Mouse (Mus musculus): ENCODE results near the gene Mrps6. TPM values are rescaled to one million over a fixed set of nuclear protein-coding genes. Genes with fewer than 3 reads are reported as not detected.

Mrps6 gene
- total and polyA plus RNA-seq, 3 experiments = 40.8 to 71.0 TPM; not detected in 1

GRCm38 (mm10) chr16:92033286-92033685, 24.8 kb upstream of the Mrps6 start:
- Histone ChIP-seq H3K79me2 (ENCODE audit: control insufficient read depth, insufficient read depth, low read length, poor library complexity) (no peaks in the 10 kb centered on the region), H3K9ac (ENCODE audit: control insufficient read depth, low read depth, low read length, poor library complexity, severe bottlenecking) (no peak overlapping the region), H3K27me3 (ENCODE audit: control insufficient read depth in 1 of 2, insufficient read depth in 2 of 2, low read length in 2 of 2) (peaks cover 3 to 6% of the 10 kb centered on the region in 2 experiments), H3K4me1 (ENCODE audit: control insufficient read depth in 1 of 2, insufficient read depth in 2 of 2, low read length in 2 of 2) (no peaks in the 10 kb centered on the region), H3K27ac (ENCODE audit: control insufficient read depth, low read depth, low read length) (no peak overlapping the region), H3K4me3 (ENCODE audit: control insufficient read depth in 1 of 2, insufficient read depth in 1 of 2, low read depth in 2 of 2, low read length in 2 of 2) (no peak overlapping the region), H3K36me3 (ENCODE audit: control insufficient read depth in 1 of 2, insufficient read depth in 2 of 2, low read length in 2 of 2) (no peaks in the 10 kb centered on the region), H3K9me3 (replicated peaks; ENCODE audit: insufficient read depth, low read length) (no peaks in the 10 kb centered on the region)
- DNase-seq (ENCODE audit: low read depth, low spot score) = no peak
- TF ChIP-seq E2F4 (IDR thresholded peaks at IDR 0.05; ENCODE audit: borderline replicate concordance, low read depth, low read length) (no peak), POLR2AphosphoS2 (IDR thresholded peaks at IDR 0.05; ENCODE audit: low read length) (no peak), JUND (IDR thresholded peaks at IDR 0.05; ENCODE audit: low read depth, low read length) (no peak), MAFK (IDR thresholded peaks at IDR 0.05; ENCODE audit: borderline replicate concordance, low read depth, low read length) (no peak), KAT2A (conservative IDR thresholded peaks at IDR 0.05; ENCODE audit: low read depth, low read length) (no peak), ZKSCAN1 (IDR thresholded peaks at IDR 0.05; ENCODE audit: low read depth, low read length) (no peak), USF2 (IDR thresholded peaks at IDR 0.05; ENCODE audit: borderline replicate concordance in 1 of 2, insufficient read depth in 1 of 2, low read depth in 1 of 2, low read length in 2 of 2) (no peak), NELFE (IDR thresholded peaks at IDR 0.05; ENCODE audit: low read depth, low read length) (no peak), MEF2A (IDR thresholded peaks at IDR 0.05; ENCODE audit: extremely low read depth, insufficient replicate concordance, low read depth, low read length, poor library complexity, severe bottlenecking) (no peak)

GRCm38 (mm10) chr16:92034676-92035075, 23.4 kb upstream of the Mrps6 start:
- Histone ChIP-seq H3K36me3 (ENCODE audit: control insufficient read depth in 1 of 2, insufficient read depth in 2 of 2, low read length in 2 of 2) (no peaks in the 10 kb centered on the region), H3K4me1 (ENCODE audit: control insufficient read depth in 1 of 2, insufficient read depth in 2 of 2, low read length in 2 of 2) (no peaks in the 10 kb centered on the region), H3K9ac (ENCODE audit: control insufficient read depth, low read depth, low read length, poor library complexity, severe bottlenecking) (no peak overlapping the region), H3K4me3 (ENCODE audit: control insufficient read depth in 1 of 2, insufficient read depth in 1 of 2, low read depth in 2 of 2, low read length in 2 of 2) (no peak overlapping the region), H3K27ac (ENCODE audit: control insufficient read depth, low read depth, low read length) (no peak overlapping the region), H3K9me3 (replicated peaks; ENCODE audit: insufficient read depth, low read length) (no peaks in the 10 kb centered on the region), H3K27me3 (ENCODE audit: control insufficient read depth in 1 of 2, insufficient read depth in 2 of 2, low read length in 2 of 2) (peaks cover 3% of the 10 kb centered on the region in 2 experiments), H3K79me2 (ENCODE audit: control insufficient read depth, insufficient read depth, low read length, poor library complexity) (no peaks in the 10 kb centered on the region)
- TF ChIP-seq CTCF (IDR thresholded peaks at IDR 0.05 in 2 of 3, conservative IDR thresholded peaks at IDR 0.05 in 1 of 3; ENCODE audit: control insufficient read depth in 1 of 3, insufficient read depth in 1 of 3, low read depth in 2 of 3, low read length in 3 of 3, poor library complexity in 1 of 3, severe bottlenecking in 1 of 3) (no peak), E2F4 (IDR thresholded peaks at IDR 0.05; ENCODE audit: borderline replicate concordance, low read depth, low read length) (no peak), ELF1 (IDR thresholded peaks at IDR 0.05; ENCODE audit: low read depth, low read length) (no peak), GATA1 (IDR thresholded peaks at IDR 0.05; ENCODE audit: low read depth, low read length) (no peak), TCF12 (IDR thresholded peaks at IDR 0.05; ENCODE audit: low read depth, low read length) (no peak), POLR2AphosphoS5 (IDR thresholded peaks at IDR 0.05; ENCODE audit: borderline replicate concordance, low read depth, low read length) (no peak), CHD1 (IDR thresholded peaks at IDR 0.05; ENCODE audit: low read depth, low read length) (no peak), MYB (IDR thresholded peaks at IDR 0.05; ENCODE audit: low read depth, low read length) (no peak), SIN3A (IDR thresholded peaks at IDR 0.05; ENCODE audit: low read length) (no peak)
- DNase-seq (ENCODE audit: low read depth, low spot score) = no peak

All from MEL (cell line).